Mouse (Mus musculus) fibroblast of lung, adult 2 months (primary cell): ENCODE data around the gene Mob3c.

ENCODE experiments used
- DNase-seq: peaks from one replicate; pipeline ENCODE4 v3.0.0-alpha.2; 2011; ENCODE audit warnings: low read depth

The Mob3c gene

GRCm38 (mm10) chr4:115835576-115835975, 7.7 kb downstream of the Mob3c start:
- DNase-seq: no peak

- DNase-seq: no peak
Measured at GRCm38 (mm10) chr4:115838196-115838595, 10.3 kb downstream of the Mob3c start.

GRCm38 (mm10) chr4:115838696-115839641, 11.1 kb downstream of the Mob3c start, which contains the start of gene Mknk1:
Mknk1 (plus strand) TSS chr4:115839198.
- DNase-seq: peak; percentile 81

DNA sequence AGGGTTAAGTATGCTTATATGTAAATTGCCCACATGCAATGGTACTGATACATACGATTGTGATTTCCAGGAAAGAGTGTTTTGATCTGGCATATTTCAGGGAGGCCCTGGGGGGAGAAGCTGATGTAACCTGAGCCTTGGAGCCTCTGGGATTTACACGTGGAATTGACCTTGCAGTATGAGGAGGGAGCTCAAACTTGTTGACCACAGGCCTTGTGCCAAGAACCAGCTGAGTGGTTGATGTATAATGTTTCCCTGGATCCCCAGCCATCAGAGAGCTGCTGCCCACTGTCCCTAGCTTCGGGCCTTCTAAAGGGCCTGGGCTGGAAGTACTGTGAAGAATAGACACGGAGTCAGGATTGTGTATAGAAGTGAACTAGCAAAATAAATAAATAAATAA, 12.1 kb downstream of the Mob3c start:
- DNase-seq: no peak

GRCm38 (mm10) chr4:115840842-115841241, 12.9 kb downstream of the Mob3c start:
- DNase-seq: no peak

- peak; percentile 13 for DNase-seq
Measured at GRCm38 (mm10) chr4:115846656-115847055, 18.8 kb downstream of the Mob3c start.

DNA sequence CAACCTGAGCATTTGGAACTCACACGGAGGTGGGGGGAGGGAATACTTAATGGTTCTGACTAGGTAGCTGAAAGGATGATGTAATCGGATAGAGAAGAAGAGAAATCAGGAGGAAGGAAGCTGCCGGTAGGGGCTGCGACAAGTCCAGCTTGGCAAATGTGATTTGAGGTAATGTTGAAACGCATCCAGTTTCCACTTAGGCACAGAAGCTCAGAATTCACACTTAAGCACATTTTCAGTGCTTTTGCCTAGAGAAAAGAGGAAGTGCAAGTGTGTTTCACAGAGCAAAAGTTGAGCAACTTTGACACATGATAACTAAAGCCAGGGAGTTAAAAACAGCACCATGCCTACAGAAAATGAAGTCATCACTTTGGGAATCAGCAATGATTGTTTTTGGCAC, 19.5 kb downstream of the Mob3c start:
- peak; percentile 28 for DNase-seq

- no peak for DNase-seq
Measured at GRCm38 (mm10) chr4:115848083-115848482, 20.2 kb downstream of the Mob3c start.

DNA sequence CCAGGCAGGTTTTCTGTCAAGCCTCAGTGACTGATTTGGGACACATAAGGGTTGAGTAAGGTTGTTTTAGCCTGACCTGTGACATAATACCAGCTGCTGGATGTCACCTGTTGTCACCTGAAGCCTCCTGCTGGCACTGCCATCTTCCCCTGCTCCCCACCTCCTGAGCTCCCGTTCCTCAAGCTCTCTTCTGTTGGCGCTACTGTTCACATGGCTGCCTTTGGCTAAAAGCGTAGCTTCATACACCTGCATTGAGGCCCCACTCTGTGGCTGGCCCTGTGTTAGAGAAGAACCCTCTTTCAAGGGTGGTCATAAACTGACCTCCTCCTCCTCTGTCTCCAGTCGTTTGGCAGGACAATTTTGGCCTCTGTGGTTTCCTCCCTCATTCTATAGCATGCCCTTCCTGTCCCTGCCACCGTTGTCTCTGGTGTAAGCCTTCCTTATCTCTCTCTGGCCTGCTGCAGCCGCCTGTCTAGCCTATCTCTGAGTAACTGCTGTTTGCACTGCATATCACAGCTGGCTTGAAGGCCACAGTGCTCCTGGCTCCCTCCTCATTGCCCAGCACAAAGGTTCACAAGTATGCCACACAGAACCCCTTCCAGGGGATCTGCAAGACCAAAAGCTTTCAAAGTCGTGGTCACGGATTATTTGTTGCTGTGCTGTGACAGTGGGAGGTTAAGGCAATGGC, 21.2 kb downstream of the Mob3c start:
- DNase-seq: no peak

- no peak for DNase-seq
Measured at GRCm38 (mm10) chr4:115850111-115850510, 22.2 kb downstream of the Mob3c start.

DNA sequence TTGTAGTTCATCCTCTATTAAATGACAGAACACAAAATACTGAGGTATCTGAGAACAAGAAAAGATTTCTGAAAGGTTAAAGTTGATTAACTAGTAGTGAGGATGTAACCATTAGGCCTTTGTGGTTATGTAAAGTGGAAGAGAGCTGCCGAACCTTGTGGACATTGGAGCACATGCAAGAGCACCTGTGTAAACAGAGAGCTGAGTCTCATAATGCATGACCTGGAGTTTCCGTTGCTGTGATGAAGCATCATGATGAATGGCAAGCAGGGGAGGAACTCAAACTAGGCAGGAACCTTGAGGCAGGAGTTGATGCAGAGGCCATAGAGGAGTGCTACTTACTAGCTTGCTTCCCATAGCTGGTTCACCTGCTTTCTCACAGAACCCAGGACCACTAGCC, 22.7 kb downstream of the Mob3c start:
- no peak for DNase-seq

GRCm38 (mm10) chr4:115851569-115851968, 23.7 kb downstream of the Mob3c start:
- no peak for DNase-seq

- DNase-seq: no peak
Measured at GRCm38 (mm10) chr4:115855100-115855499, 27.2 kb downstream of the Mob3c start.

DNA sequence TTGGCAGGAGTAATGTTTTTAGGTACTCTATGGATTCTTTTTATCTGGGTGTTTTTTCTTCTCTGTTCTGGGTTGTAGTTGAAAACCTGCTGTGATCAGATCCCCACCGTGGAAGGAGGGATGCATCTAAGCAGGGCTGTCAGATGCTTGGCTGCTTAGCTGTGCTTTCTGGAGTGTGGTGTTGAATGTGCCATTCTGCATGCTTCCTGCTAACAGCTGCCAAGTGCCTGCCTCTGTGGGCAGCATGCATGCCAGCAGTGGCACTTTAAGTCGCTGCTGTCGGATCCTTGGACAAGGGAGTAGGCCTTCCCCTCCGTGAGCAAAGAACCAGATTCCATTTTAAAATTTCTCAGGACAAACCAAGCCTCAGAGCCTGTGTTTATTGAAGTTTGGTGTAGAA, 27.7 kb downstream of the Mob3c start:
- no peak for DNase-seq

- DNase-seq: no peak
Measured at GRCm38 (mm10) chr4:115856282-115856681, 28.4 kb downstream of the Mob3c start.

DNA sequence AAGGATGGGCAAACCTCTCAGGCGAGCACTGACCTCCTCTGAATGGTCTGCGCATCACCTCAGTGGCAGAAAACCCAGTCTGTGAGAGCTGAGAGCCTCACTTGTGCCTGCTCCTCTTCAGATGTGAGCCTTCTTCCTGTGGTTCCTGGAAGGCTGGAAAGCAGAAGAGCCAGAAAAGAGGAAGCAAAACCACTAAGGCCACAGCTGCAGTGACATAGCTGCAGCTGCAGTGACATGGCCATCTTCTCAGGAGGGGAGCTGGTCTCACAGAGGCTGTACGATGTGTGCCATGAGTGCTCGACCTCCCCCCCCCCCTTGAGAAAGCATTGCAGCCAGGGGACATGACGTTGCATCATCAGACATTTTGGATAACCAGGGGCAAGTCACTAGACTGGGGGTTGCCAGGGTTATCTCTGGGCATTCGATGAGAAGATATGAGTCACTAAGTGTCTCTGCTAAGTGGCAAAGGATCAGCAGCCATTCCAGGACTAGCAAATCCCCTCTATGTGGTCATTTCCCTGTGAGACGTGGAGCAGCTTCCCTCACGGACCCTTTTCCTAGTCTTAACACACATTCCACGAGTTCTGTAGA, 29.5 kb downstream of the Mob3c start:
- no peak for DNase-seq

DNA sequence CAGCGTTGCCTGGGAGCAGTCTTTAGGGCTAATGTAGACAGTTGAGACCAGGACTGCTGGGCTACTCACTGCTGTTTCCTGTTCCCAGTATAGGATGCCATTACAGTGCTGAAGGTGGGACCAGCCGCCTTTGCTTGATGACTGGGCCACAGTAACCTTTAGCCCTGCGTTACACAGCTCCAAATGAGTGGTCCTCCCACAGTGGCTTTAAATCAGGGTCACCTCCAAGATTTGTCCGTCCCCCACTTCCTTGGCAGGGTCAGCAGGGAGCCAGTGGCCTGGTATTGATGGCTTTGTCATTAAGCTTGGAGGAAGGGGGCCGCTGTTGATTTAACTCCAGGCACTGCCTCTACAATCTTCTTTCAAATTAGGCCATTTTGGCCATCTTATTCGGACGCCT, 35.5 kb downstream of the Mob3c start:
- DNase-seq: no peak

DNA sequence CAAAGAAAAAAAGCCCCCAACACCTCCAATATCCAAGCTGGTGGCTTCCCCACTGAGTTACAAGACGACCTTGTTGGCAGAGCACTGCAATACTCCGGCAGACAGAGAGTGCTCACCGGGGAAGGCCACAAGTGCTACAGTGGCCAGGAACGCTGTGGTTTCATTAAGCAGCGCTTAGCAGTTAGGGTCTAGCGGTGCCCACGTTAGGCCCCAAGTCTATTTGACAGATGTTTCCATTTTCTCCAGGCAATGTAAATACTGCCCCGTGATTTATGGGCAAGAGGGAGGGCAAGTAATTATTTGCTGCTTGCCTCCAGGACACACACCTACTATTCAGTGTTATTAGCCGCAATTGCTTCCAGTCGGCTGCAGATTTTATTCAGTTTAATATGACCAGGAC, 36.0 kb downstream of the Mob3c start:
- DNase-seq: no peak

DNA sequence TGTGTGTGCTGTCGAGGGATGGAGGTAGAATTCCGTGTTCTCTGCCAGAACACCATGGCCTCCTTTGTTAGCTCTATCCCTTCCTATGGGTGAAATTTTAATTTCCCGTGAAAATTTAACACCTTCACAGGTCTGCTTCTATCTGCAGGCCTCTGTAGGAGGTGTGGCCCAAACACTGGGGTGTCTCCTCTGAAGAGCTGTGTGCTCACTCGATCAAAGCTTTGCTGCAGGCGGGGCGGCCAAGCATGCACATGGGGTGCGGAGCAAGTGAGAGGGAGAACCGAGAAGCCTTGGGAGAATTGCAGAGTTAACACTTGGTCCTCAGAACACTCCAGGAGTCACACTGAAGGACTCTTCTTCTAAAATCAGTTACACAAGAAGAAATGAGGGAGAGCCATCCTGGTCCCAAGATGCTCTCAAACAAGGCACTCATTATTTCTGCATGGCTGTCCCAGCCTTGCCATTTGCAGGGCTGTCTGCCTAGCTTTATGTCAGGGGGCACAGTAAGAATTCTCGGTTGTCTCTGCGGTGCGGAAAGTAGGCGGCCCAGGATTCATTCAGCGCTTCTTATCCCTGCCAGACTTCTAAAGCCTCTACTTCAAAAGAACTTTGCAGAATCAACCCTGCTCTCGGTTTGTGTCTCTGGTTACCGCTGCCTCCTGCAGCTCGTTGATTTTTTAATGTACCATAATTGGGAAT, 41.8 kb downstream of the Mob3c start:
- no peak for DNase-seq

GRCm38 (mm10) chr4:115873231-115873630, 45.3 kb downstream of the Mob3c start:
- no peak for DNase-seq

- no peak for DNase-seq
Measured at GRCm38 (mm10) chr4:115878216-115878678, 50.4 kb downstream of the Mob3c start.

GRCm38 (mm10) chr4:115878828-115879227, 50.9 kb downstream of the Mob3c start:
- DNase-seq: no peak
